Mouse (Mus musculus) heart, postnatal 0 days (tissue): Measurements from ENCODE around the gene Cd4. TPM values are rescaled to one million over a fixed set of nuclear protein-coding genes. Genes with fewer than 3 reads are reported as not detected.
A peak's percentile ranks its signal among the peaks of the same experiment; 100 is the strongest.

Experiments
- ATAC-seq: fragments of 200-750 bp; cut with Nextera tagmentation; 2 replicates; pipeline ENCODE4 v1.8.0; 2017; ENCODE audit warnings: low read depth, moderate number of reproducible peaks, moderate library complexity; ENCODE audit not compliant: insufficient read depth
- DNase-seq: peaks from one replicate; pipeline ENCODE4 v3.0.0-alpha.2; 2016; ENCODE audit warnings: low spot score
- H3K27ac ChIP-seq: fragments of 300-500 bp; sonication (generic); 2 replicates; pipeline ENCODE4 v1.5.1; 2014; ENCODE audit warnings: low read depth, mild to moderate bottlenecking
- H3K27me3 ChIP-seq: fragments of 300-500 bp; sonication (generic); 2 replicates; pipeline ENCODE4 v1.6.1; 2014; ENCODE audit warnings: low read length, mixed read lengths; ENCODE audit not compliant: control insufficient read depth, insufficient read depth
- H3K36me3 ChIP-seq: fragments of 300-500 bp; sonication (generic); replicated peaks from 2 replicates; pipeline ENCODE4 v1.6.1; 2014; ENCODE audit warnings: low read length, mixed read lengths; ENCODE audit not compliant: control insufficient read depth, insufficient read depth
- H3K4me1 ChIP-seq: fragments of 300-500 bp; sonication (generic); 2 replicates; pipeline ENCODE4 v1.6.1; 2014; ENCODE audit warnings: antibody characterized with exemption; ENCODE audit not compliant: control insufficient read depth, insufficient read depth
- H3K4me2 ChIP-seq: fragments of 300-500 bp; sonication (generic); 2 replicates; pipeline ENCODE4 v1.6.1; 2014; ENCODE audit warnings: low read depth, mild to moderate bottlenecking, low read length, moderate library complexity
- H3K4me3 ChIP-seq: fragments of 300-500 bp; sonication (generic); 2 replicates; pipeline ENCODE4 v1.5.1; 2014; ENCODE audit warnings: low read depth, low read length
- H3K9ac ChIP-seq: fragments of 300-500 bp; sonication (generic); replicated peaks from 2 replicates; pipeline ENCODE4 v1.6.1; 2014; ENCODE audit warnings: low read depth, low read length, mixed read lengths
- H3K9me3 ChIP-seq: fragments of 300-500 bp; sonication (generic); replicated peaks from 2 replicates; pipeline ENCODE4 v1.6.1; 2016; ENCODE audit warnings: low read length; ENCODE audit not compliant: control insufficient read depth
- CTCF ChIP-seq: IDR thresholded peaks from 2 replicates; pipeline ENCODE4 v1.5.1; 2016; ENCODE audit warnings: antibody characterized with exemption, control low read depth, low read depth
- EP300 ChIP-seq: IDR thresholded peaks from 2 replicates; pipeline ENCODE4 v1.6.1; 2016; ENCODE audit warnings: antibody characterized with exemption, low read depth
- WGBS: fragments of 180-500 bp; shearing (Covaris S2); extraction: QIAGEN DNeasy Blood & Tissue Kit; methylation state at CpG from one replicate; pipeline ENCODE4 v1.1.7; 2014; 5-methylcytosine and 5-hydroxymethylcytosine counted together
- polyA plus RNA-seq: library from polyadenylated mRNA; unstranded; fragments of >200 nt; fragmentation: Nextera tagmentation; extraction: Ambion mirVana; gene quantifications from 2 replicates; pipeline ENCODE4 v1.2.1, GENCODE M21; 2015
- total RNA-seq: library from RNA; depleted of rRNA; stranded (reverse); fragments of >200 nt; gene quantifications from 2 replicates; pipeline ENCODE4 v1.2.3, GENCODE M21; 2014; ENCODE audit warnings: low replicate concordance

Gene Cd4
- total and polyA plus RNA-seq, 2 experiments from 2014 or later, result 0.10 TPM; not detected in 1

DNA sequence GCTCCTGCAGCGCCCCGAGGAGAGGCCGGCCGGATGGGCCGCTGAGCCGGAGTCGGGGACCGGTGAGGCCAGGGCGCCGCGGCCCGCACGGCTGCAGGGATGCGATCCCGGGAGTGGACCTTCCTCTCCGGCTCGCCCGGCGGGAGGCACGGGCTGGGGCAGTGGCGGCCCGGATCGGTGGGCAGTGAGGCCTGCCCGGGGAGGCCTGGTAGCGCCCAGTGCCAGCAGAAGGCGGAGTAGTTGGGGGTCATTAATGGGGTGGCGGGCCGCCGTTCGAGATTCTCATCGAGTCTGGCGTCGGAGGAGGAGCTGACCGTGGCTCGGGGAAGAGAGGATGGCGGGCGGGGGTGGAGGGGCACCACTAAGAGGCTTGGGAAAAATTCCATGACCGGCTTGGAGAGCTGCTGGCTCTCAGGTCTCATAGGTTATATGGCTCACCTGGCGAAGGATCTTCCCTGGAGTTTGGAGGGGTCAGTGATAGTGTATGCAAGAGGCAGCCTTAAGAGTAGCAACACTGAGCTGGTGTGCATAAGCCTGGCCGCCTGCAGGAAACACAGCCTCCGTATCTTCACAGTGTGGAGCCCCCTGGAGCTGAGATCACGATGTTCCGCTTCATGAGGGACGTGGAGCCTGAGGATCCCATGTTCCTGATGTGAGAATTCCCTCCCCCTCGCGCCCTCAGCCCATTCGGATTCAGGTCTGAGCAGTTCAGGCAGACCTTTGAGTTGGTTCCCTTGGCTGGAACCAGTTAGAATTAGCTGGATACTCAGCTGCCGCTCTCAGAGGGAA lies 43.7 kb upstream of the Cd4 start:
- Histone ChIP-seq H3K4me2 (peak overlapping the region; percentile 75), H3K4me3 (peak overlapping the region; percentile 91), H3K27ac (peak overlapping the region; percentile 96), H3K27me3 (no peaks in the 10 kb centered on the region), H3K4me1 (peaks cover 12% of the 10 kb centered on the region), H3K9me3 (no peaks in the 10 kb centered on the region), H3K9ac (peak overlapping the region; percentile 80), H3K36me3 (peaks cover 38% of the 10 kb centered on the region)
- DNase-seq (peak; percentile 67), ATAC-seq (no peak)
- 1% methylated on average over 46 of the region's 48 CpGs for WGBS
- peak; percentile 42 for TF ChIP-seq CTCF
- no peak for TF ChIP-seq EP300

DNA sequence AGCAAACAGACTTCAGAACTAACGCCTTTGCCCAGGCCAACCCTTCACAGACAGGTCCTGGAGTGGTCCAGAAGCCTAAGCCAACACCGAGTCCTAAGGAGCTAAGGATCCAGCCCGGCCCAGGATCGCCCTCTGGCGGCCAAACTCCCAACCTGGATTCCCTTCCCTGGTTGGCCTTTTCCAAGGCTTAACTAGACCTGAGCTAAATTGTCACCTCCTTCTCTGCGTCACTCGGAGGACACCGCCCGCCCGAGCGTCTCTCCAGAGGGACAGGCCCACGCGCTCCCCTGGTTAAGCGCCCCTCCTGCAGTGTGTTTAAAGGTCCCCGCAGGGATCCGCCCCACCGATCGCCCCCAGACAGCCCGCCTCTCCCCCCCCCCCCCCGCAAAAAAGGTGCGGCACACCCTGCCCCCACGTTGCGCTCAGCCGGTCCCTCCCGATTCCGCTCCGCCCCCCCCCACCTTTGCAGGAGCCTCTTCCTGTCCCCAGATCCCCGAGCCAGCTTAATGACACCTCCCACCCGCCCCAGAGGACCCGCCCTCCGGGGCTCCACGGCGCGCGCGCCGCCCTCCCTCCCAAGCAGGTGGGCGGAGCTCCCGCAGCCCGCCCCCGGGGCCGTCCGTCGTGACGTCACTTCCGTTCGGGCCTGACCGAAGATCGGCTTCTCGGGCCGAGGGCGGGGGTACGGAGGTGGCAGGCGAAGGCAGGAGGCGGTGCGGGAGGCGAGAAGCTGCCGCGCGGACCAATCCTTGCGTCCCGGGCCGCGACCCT lies 42.9 kb upstream of the Cd4 start, which contains the start of gene Mlf2:
Mlf2 (plus strand) TSS at position 633 of the 771 bp plus-strand sequence.
- H3K4me2 ChIP-seq, result peak within 1 kb of the TSS; percentile 75
- peak within 1 kb of the TSS; percentile 80 for H3K9ac ChIP-seq
- no peaks in the 10 kb centered on the region for H3K9me3 ChIP-seq
- WGBS, result under 1% methylated on average over 53 of the region's 64 CpGs
- TF ChIP-seq CTCF, result peak; percentile 99
- peak; percentile 12; the same call in 1 of the 2 replicates for TF ChIP-seq EP300
- H3K4me3 ChIP-seq, result peak within 1 kb of the TSS; percentile 91
- ATAC-seq, result peak; percentile 91
- peaks cover 30% of the 10 kb centered on the region for H3K36me3 ChIP-seq
- H3K27me3 ChIP-seq, result no peaks in the 10 kb centered on the region
- peak within 1 kb of the TSS; percentile 96 for H3K27ac ChIP-seq
- peak; percentile 99 for DNase-seq
- H3K4me1 ChIP-seq, result peaks cover 15% of the 10 kb centered on the region

DNA sequence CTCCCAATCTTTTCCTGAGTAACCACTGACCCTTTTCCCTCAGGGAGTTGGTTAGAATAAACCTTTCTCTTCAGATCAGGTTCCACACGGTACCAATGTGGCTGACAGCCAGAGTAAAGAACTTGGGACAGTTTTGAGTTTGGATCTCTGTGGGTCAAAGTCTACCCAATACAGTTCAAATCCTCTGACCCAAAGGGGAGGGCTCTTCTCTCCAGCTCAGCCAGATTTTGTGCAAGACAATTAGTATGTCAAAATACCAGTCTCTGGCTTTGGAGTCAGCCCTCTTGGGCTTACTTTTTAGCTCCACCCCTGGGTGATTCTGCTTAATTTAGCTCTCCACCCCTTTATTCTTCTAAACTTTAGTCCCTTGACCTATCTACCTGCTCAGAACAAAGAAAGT lies 42.2 kb upstream of the Cd4 start:
- no peak for ATAC-seq
- Histone ChIP-seq H3K4me2 (peak overlapping the region; percentile 75; the same call in 1 of the 2 replicates), H3K27me3 (no peaks in the 10 kb centered on the region), H3K9me3 (no peaks in the 10 kb centered on the region), H3K4me3 (0 out of 2 replicates have a peak overlapping the region, but pooled peaks have one; percentile 91), H3K4me1 (peaks cover 22% of the 10 kb centered on the region), H3K36me3 (peaks cover 23% of the 10 kb centered on the region), H3K27ac (peak overlapping the region; percentile 96), H3K9ac (0 out of 2 replicates have a peak overlapping the region, but pooled peaks have one; percentile 26)
- no peak for DNase-seq
- TF ChIP-seq CTCF (no peak), EP300 (no peak)
- 60% methylated on average over 1 of the region's 1 CpGs for whole genome bisulfite sequencing

DNA sequence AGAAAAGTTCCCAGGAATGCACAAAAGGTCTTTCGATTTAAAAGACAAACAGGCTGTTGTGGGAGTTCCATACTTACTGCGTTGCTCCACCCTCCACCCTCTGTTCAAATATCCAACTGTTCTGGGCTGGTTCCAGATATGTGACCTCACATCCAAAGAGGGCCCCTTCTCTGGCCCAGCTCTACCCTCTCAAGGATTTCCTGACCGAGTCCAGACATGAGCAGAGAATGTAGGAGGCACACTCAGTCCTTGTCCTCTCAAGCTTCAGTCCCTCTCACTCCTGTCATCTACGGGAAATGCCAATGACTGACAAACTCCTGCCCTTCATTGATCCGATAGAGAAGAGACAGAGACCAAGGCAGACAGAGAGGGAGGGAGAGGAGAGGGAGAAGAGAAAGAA lies 37.9 kb upstream of the Cd4 start:
- peak; percentile 90 for DNase-seq
- H3K4me1 ChIP-seq, result peaks cover 22% of the 10 kb centered on the region
- peak overlapping the region; percentile 90 for H3K27ac ChIP-seq
- H3K4me2 ChIP-seq, result peak overlapping the region; percentile 56
- H3K9ac ChIP-seq, result peak overlapping the region; percentile 10; the same call in 1 of the 2 replicates
- TF ChIP-seq EP300 (no peak), CTCF (no peak)
- no peaks in the 10 kb centered on the region for H3K9me3 ChIP-seq
- 6% methylated on average over 5 of the region's 5 CpGs for WGBS
- H3K36me3 ChIP-seq, result no peaks in the 10 kb centered on the region
- no peaks in the 10 kb centered on the region for H3K27me3 ChIP-seq
- peak; percentile 69 for ATAC-seq
- peak overlapping the region; percentile 27 for H3K4me3 ChIP-seq

DNA sequence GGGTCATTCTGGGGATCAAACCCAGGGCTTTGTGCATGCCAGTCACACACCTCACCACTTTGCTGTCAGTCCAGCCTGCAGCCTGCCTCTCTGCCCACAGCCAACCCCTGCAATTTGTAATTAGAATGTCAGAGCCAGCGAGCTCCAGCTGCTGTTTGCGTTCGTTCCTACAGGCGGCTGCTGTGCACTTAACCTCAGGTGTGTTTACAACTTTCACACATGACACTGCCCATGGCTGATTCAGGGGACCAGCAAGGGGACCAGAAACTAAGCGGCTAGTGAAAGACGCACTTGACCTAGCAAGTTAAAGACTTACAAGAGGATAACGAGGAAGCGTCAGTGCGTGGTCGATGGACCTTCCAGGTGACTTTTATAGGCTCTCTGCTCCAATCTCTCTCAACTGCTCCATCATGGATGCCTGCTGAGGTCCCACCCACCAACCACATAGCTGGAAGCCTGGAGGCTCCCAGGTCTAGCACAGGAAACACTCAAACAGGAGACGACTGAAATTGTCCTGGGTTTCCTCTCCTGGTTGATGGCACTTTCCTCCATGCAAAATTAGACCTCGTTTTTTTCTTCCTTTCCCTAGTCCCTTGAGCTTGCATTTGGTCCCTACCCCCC lies 37.3 kb upstream of the Cd4 start:
- peak overlapping the region; percentile 56 for H3K4me2 ChIP-seq
- no peaks in the 10 kb centered on the region for H3K9me3 ChIP-seq
- H3K36me3 ChIP-seq, result no peaks in the 10 kb centered on the region
- H3K9ac ChIP-seq, result peak overlapping the region; percentile 10; the same call in 1 of the 2 replicates
- H3K27ac ChIP-seq, result peak overlapping the region; percentile 90
- no peaks in the 10 kb centered on the region for H3K27me3 ChIP-seq
- H3K4me1 ChIP-seq, result peaks cover 27% of the 10 kb centered on the region
- TF ChIP-seq EP300, result no peak
- 0 out of 2 replicates have a peak, but pooled peaks have one; percentile 9 for TF ChIP-seq CTCF
- ATAC-seq (0 out of 2 replicates have a peak, but pooled peaks have one; percentile 10), DNase-seq (no peak)
- WGBS, result 38% methylated on average over 12 of the region's 12 CpGs
- H3K4me3 ChIP-seq, result peak overlapping the region; percentile 27
